Mouse (Mus musculus) macrophage (primary cell): ENCODE results near the gene Gm21778. TPM values are rescaled to one million over a fixed set of nuclear protein-coding genes. Genes with fewer than 3 reads are reported as not detected.
"Not testable (repeated sequence)": the region's sequence is repeated elsewhere in the genome, so short reads cannot be mapped to it uniquely, and the experiment has no call there.

Experiments used
- H3K27ac ChIP-seq: fragments of 350-480 bp; formaldehyde crosslinking; 2 replicates; pipeline ENCODE4 v1.9.0; 2021
- H3K36me3 ChIP-seq: fragments of 350-480 bp; formaldehyde crosslinking; 2 replicates; pipeline ENCODE4 v1.9.0; 2021; ENCODE audit errors: inconsistent target
- H3K4me3 ChIP-seq: fragments of 350-480 bp; formaldehyde crosslinking; 2 replicates; pipeline ENCODE4 v1.9.0; 2021; ENCODE audit errors: inconsistent target
- H3K79me2 ChIP-seq: fragments of 350-480 bp; formaldehyde crosslinking; 2 replicates; pipeline ENCODE4 v1.9.0; 2021; ENCODE audit errors: inconsistent target
- polyA plus RNA-seq: library from polyadenylated mRNA; stranded (reverse); fragments of 250-400 nt; gene quantifications from 3 replicates; pipeline ENCODE4 v1.2.4, GENCODE M21; 2018; ENCODE audit warnings: inconsistent platforms
- total RNA-seq, 78 experiments: library from RNA; depleted of rRNA; stranded (reverse); fragments of 250-400 nt; gene quantifications; 1 replicate in 9 of 78; 2 replicates in 24 of 78; 3 replicates in 43 of 78; 4 replicates in 2 of 78; pipeline ENCODE4 v1.2.4; 2018; ENCODE audit warnings: inconsistent platforms in 56 of 78

The Gm21778 gene
- not detected for total RNA-seq (2018; cell fraction: chromatin; rRNA removed)
- total RNA-seq (2018; cell fraction: cytosol; rRNA removed): not detected
- total RNA-seq (2018; cell fraction: nucleus; rRNA removed): not detected
- not detected in 3 replicates for polyA plus RNA-seq

DNA sequence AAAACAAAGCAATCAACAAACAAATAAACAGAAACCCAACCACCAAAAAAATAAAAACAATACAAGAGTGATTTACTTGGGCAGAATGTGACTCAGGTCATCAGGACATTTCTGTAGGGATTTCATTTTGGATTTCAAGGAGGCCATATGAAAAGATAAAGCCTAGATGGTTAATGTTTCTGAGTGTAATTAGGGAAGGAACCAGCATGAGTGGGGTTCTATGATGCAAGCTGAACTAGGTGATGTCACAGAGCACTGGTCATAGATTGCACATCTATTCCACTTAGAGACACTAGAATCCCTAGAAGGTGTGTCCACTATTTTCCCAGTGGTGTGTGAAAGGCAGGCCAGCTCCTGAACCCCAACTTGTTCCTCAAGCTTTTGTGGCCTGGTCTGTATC lies at the start of gene Gm21778:
Gene Gm21778 (plus strand): TSS at position 301 of the 400 bp plus-strand sequence.
- H3K27ac ChIP-seq, H3K4me3 ChIP-seq, H3K79me2 ChIP-seq: not testable (repeated sequence)

More for the DNA sequence above, at the start of gene Gm21778:
- not testable (repeated sequence) for H3K36me3 ChIP-seq

Other genes with a start within 250 kb of the Gm21778 start
- gene Gm20914, start 216.5 kb upstream of the Gm21778 start, polyA plus RNA-seq: not detected in 3 replicates
- not detected in 3 replicates for gene Gm28171, start 149.1 kb upstream of the Gm21778 start, polyA plus RNA-seq